Mouse (Mus musculus) right cerebral cortex, adult 2 months (tissue): ENCODE measurements around the gene Ezr.
A peak's percentile ranks its signal among the peaks of the same experiment; 100 is the strongest.
"Not testable (repeated sequence)": the region's sequence is repeated elsewhere in the genome, so short reads cannot be mapped to it uniquely, and the experiment has no call there.

ENCODE experiments used
- DNase-seq, 2 experiments: peaks; one replicate each; pipeline ENCODE4 v3.0.0; 2021 to 2022; ENCODE audit warnings: low spot score in 2 of 2

The Ezr gene

DNA sequence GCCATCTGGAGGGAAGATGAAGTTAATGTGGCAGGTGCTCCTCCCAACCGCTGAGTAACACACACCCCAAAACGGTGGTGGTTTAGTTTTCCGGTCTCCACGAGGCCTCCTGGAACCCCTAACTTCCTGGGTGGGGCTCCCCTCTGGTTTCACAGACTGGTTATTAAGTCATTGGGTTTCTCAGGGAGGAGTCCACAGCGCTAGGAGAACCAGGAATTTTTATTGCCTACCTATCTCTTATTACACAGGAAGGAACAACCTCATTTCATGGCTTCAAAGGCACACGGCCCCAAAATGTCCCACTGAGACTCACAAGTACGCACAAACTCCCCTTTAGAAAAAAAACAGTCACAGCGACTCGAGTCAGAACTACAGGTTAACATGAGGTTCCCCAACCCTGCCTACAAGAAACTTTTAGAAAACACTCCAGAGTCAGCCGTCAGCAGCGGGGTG is 38.8 kb downstream of the Ezr start:
- no peak for DNase-seq

DNA sequence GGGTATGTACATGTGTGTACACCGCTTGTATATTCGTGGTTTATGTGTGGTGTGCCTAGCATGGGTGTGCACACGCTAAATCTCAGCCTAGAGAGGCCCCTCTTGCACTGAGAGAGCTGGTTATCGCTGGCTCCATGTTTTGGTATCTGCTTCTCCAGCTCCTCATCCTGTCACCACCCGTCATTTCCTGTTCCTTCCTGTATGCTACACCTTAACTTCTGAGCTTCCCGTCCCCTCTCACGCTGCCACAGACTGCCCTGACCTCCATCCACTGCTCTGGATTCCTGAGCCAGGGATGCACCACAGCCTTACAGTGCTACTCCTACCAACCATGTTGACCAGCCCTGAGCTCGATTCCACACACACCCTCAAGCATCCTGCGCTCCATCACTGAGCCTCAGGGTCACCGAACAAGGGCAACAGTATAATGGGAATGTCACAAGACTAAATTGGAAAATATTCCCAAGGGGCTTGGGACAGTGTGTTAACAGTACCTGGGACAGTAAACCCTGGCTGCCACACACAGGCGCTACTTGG is 39.5 kb downstream of the Ezr start:
- DNase-seq: no peak

DNA sequence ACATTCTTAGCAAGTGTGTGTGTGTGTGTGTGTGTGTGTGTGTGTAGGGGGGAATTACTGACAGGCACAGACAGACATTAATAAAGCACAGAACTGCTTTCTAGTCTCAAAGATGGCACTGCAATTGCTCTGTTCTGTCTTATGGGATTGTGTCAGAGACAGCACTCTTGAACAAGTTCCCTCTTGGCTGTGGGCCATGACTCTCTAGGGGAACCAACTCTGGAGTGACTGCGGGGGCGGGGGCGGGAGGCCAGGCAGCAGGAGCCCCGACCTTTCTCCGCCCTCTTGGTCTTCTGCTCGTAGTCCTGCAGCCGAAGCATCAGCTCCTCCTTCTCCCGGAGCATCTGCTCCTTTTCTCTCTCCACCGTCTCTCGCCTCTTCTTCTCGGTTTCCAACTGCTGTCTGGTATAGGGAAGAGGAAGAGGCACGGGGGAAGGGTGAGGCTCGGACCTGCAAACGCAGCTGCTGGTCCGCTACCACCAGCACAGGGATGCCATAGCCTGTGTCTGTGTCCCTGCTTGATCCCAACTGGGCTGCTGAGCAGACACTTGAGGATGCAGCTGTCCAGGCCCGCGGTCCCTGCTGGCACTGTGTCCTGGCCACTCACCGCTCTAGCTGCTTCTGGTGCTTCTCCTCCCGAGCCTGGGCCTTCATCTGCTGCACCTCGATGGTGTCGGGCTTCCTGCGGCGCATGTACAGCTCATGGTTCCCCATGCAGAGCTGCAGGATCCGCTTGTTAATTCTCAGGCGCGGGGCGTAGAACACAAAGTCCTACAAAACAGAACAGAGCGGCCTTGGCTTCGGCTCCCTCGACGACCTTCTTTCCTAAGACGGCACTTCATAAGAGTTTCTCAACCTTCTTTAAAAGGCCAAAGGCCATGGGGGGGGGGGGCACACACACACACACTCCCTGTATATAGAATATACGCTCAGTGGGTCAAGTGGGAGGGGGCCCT is 40.2 kb downstream of the Ezr start:
- DNase-seq: peak; percentile 16 to 28

DNA sequence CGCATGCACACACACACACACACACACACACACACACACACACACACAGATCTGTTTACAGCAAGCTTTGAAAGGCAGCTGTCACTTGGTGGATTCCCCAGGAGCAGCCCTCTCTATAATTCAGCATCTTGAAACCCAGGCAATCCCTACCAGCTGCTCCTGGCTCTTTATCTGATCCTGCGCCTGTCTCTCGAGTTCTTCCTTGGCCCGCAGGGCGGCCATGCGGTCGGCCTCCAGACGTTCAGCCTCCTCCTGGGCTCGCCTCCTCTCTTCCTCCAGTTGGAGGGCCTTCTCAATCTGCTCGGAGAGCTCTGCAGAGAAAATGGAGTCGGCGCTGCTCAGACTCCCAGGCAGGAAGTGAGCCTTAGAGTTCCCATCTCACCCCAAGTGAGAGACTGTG is 41.3 kb downstream of the Ezr start:
- DNase-seq: no peak

DNA sequence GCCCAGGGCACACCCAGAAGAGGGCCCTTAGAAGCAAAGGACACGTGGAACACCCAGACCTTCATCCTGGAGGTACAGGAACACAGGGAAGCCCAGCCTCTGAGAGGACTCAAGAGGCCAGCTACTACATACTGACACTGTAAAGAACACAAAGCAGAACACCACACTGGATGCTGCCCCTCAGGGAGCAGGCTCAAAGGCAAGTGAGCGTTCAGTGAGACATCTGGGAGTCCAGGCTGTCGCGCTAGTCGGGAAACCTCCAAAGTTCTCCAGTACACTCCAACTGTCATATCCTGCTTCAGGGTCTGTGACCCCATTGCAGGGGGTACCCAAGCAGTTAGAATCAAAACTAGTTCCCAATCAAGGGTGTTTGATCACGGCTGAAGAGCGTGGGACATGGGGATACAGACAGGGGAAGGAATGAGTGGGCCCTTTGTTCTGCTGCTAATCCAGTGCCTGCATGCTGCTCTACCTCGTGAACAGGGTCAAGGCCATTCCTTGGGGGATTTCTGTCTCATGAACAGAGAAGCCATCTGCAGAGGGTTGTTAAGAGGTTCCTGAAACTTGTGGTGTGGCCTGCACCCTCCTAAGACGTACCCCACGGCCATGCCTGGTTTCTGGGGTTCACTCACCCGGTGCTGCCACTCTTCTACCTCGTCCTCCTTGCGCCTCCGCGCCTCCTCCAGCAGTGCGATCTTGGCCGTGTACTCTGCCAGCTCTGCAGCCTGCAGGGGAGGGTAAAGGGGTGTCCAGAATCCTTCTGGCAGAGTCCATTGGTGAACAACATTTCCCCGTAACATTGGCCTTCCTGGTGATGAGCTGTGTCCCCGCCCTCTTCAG is 42.0 kb downstream of the Ezr start:
- DNase-seq: no peak

DNA sequence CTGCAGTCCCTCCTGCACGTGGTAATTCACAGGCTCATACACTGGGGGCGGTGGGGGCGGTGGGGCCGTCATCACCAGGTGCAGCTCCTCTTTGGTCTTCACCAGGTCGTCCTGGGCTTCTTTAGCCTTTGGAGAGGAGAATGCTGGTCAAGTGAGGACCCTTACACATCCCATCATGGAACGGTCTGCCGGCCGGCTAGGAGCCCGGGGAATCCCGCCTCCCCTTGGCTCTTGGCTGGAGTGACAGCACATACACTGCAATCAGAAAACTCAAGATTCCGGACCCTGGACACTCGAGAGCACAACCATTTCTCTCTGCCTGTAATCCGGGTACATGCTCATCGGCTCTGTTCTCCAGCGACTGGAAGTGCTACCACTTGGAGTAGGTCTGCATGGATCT is 42.8 kb downstream of the Ezr start:
- DNase-seq: no peak

DNA sequence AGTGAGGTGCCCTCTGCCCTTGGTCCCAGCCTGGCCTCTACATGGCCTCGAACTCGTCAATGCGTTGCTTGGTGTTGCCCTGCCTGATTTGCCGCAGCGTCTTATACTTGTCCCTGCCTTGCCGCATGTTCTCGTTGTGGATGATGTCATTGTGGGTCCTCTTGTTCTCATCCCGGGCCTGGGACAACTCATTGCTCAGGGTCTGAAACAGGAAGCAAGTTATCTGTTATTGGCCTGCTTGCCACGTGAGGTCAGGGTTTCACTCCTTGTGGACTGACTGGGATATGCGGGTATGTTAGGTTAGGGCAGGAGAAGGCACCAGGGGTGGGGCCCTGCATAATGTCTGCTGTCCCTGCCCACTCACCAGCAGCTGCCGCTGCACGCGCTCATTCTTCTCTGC is 43.3 kb downstream of the Ezr start:
- no peak for DNase-seq

DNA sequence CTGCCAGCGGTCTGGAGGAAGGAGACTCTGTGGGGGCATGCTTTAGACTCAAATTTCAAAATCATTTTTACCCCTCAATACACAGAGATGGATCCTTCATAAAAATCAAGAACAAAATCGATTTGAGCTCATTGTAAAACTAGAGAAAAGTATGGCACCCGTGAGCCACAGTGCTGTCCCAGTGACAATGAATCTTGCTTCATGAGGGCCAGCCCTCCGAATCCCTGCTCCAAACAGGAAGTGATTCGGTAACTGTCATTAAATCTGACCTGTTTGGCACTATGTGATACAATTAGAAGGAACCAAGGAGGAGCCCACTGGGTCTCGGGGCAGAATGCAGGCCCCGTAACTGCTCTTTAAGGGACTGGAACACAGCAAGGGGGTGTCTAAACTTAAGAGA is 43.7 kb downstream of the Ezr start:
- DNase-seq: no peak

DNA sequence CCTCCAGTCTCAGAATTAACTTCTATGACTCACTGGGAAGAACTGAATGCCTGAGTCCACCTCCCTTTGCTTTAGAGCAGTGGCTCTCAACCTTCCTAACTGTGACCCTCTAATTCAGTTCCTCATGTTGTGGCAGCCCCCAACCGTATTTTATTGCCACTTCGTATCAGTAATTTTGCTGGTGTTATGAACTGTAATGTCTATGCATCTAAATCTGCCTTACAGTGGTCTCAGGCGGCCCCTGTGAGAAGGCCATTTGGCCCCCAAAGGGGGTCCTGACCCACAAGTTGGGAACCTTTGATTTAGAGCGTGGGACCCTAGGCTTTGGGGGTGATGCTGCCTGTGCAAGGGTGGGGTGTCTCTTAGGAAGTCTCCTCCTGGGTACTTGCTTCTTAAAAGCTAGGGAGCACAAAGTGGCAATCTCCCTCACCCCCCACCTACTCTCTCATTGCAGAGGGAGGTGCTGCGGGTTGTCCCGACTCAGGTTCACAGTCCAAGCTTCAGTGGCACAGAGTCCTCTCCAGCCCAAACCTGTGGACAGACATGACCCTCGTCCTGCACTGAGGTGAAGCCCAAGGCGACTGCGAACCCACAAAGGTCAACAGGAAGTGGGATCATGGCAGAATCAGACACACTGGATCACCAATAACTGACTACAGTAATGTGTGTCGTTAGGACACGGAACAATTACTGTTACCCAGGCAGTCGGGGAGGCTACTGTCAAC is 45.1 kb downstream of the Ezr start:
- DNase-seq: no peak

DNA sequence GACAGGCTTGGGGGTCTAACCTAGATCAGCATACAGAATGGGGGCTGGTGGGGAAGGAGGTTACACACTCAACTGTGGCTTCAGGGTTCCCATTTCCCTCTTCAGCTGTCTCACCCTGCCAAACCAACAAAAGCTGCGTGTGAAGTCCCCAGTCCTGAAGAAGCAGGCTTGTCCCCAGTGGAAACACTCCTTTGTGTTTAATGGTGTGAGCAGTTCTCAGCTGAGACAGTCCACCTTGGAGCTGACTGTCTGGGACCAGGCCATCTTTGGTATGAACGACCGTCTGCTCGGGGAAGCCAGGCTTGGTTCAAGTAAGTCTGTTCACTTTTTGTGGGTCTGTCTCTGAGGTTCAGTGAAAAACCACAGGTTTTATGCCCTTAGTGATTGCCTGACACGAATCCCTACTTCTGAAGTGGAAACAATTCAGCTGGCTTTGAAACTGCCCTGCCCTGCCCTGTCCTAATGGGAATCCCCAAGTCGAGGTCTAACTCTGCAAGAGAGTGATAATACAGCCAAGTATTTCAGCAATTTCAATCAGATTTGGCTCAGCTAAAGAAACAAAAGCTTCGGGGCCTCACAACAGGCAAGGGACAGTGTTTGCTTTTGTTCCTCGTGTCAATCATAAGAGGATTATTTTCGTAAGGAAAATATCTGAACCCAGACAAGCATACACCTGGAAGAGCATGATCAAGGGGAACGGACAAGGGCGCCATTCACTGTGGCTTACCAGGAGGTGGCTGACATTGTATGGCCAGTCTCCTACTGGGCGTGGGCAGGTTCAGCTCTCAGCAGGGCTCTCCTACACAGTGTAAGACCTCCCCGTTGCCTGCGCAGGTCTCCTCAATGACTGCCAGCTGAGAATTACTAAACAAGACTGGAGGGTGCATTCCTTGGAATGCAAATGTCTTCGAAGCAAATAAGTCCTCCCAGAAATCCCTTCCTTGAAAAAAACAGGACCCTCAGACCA is 46.0 kb downstream of the Ezr start:
- DNase-seq: no peak

DNA sequence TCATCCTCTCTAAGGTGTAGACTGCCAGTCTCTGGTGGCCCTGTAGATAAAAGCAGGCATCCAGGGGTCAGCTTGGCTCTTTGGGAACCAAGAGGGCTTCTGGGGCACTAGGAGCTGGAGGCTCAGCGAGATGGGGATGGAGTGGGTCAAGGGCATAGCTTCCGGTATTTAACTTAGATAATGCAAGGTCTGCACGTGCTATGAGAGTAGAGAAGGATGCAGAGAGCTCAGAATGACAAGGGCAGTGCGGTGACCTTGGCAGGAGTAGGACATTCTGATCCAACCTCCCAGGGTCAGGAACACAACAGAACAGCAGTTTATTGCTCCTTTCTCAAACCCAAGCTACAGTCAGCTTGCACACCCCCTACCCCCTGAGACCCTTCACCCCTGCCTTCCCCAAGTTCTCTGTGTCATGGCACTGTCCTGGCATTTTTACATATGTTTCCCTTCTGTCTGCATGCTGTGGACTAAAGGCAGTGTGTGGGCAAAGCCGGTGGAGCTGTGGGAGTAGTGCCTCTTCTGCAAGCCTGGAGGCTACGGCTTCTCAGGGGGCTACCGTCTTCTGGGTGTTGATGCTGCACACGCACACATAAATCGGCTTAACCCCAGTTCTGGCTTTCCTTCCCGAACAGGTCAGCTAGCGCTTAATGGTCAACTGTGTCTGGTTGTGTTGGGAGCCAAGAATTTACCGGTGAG is 47.7 kb downstream of the Ezr start:
- DNase-seq: no peak

DNA sequence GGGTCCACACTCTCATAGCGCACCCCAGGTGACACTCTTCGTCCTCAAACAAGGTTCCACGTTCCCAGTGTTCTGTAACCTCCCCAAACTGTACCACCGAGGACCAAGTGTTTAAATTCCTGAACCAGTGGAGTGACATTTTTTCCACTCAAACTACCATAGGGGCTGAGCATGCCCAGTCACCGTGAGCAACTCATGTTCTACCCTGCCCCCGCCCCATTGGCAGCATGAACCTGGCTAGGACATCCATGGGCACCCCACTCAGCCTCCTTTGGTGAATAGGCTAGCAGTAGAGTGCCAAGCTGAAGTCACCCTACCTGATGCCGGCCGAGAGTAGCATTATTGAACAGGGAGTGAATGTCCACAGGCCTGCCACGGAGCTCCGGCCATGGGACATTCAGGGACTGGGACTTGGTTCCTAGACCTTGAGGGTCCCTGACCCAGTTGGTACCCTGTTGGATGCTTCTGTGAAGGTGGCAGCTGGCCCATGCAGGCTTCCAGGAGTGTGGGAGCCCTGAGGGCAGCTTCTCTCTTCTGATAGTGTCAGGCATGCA is 49.2 kb downstream of the Ezr start:
- no peak for DNase-seq

DNA sequence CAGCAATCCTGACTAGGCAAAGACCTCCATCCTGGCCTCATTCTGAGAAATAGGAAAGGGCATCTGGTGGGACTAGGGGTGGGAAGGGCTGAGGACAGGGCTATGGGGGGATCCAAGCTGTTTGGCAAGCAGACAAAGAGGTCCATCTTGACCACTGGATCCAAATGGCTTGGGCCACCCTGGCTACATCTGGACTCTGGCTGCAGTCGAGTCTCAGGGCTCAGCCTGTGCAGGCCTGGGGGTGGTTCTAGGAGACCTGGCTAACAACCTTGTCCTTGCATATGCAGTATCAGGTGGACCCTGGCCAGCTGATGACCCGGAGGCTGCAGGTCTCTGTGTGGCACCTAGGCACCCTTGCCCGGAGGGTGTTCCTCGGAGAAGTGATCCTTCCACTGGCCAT is 49.9 kb downstream of the Ezr start:
- no peak for DNase-seq

DNA sequence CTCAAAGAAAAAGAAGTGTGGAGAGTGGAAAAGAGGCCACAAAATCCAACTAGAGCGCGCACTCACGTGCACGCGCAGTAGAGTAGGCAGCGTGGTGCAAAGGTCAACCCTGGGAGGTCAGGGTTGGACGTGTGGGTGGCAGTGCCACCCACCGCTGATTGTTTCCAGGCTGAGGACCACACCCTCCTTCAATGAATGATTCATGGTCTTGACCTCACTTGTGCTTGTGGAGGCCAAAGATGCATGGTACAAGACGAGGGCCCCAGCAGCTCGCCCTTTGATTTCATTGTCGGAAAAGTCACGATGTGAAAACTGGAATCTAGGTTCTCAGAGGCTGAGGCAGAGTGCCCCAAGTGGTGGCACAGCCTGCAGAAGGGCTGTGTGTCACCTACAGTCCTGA is 51.0 kb downstream of the Ezr start:
- DNase-seq: no peak

DNA sequence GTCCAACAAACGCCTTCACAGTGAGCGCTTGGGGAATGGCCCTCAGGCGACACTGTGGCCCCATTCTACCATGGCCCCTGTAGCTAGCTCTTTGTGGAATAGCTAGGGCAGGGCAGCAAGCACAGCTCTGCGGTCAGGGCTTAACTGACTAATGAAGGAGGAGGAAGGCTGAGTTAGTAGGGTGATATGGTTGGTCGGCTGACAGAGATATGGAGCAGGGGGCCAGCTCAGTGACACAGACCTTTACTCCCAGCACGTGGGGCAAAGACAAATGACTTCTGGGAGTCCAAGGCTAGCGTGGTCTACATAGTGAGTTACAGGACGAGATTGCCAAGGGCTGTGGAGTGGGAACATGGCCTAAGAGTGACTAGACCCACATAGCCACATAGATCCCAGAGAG is 51.5 kb downstream of the Ezr start:
- no peak for DNase-seq

DNA sequence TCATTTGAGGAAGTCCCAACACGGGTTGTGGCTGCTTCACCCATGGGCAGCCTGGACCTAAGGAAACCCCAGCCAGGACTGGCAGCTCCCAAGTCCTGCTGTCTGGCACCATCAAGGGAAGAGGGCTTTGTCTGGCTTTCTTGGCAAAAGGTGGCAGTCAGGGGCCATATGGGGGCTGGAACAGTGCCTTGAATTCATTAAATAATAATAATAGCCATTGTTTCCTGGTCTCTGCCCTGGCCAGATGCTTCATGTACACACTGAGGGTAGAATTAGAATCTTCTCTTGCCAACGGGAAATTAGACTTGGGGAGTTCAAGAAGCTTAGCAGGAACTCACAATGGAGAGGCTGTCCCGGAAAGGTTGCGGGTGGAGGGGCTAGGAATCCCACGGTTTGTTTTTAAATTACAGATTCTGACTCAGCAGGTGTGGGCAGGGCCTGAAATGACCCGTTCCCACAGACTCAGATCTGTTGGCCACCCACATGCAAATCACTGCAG is 53.3 kb downstream of the Ezr start:
- no peak for DNase-seq

DNA sequence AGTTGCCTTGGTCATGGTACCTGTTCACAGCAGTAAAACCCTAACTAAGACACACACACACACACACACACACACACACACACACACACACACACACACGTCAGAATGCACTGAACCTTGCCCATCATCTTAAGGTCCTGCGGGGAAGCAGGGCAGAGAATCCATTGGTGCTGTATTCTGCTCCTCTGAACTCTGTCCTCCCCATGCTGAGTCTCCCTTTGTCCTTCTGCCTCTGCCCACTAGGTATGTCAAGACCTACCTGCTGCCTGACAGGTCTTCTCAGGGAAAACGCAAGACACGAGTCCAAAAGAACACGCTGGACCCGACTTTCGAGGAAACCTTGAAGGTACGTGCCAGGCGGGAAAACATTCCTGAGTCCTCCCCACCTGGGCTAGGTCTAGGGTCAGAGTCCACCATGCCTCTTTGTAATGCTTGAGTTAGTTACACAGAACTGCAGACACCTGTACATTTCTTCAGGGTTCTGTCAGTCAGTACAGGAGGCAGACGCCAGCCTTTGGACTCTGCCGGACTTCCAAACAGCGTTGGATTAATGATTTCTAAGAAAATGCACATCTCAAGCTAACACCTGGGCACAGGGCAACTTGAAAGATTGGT is 54.5 kb downstream of the Ezr start:
- DNase-seq: no peak

DNA sequence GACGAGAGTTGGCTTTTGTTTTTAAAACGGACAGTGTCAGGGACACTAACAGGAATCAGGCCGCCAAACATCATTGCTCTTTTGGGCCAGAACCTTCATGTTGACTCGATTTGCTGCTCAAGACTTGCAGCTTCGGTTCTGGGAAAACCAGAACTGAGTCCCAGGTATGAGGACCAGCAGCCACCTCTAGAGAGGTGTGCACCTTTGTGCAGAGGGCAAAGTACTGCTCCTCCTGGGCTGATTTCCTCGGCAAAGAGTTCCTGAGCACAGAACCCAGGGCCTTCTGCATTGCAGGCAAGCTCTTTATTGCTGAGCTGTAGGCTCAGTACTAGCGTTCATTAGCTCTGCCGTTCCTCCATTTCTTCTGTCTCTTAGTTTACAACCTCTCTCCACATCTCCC is 68.6 kb downstream of the Ezr start:
- DNase-seq: not testable (repeated sequence)

DNA sequence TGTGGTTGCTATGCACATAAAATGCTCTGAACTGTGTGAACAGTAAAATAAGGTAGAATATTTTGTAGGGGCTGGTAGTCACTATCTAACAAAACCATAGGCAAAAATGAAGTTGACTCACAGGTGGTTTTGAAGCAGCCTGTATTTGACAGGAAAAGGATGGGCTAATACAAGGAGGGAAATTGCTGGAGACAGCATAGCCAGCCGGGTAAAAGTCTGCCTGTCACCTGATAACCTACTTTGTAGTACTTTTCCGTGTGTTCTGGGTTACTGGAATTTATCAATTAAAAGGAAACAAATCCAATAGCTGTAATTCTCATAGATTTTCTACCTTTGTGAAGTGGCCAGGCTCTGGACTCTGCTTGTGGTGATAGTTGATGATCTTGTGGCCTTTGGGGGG is 69.1 kb downstream of the Ezr start:
- DNase-seq: not testable (repeated sequence)
